Mouse (Mus musculus) liver, embryonic 11.5 days (tissue): ENCODE measurements around the gene Nmbr. TPM values are rescaled to one million over a fixed set of nuclear protein-coding genes. Genes with fewer than 3 reads are reported as not detected.

Experiments
- ATAC-seq: fragments of 200-750 bp; cut with Nextera tagmentation; replicated peaks from 2 replicates; pipeline ENCODE4 v1.8.0; 2017; ENCODE audit warnings: moderate number of reproducible peaks, mild to moderate bottlenecking, moderate TSS enrichment, moderate library complexity; ENCODE audit not compliant: low FRiP score
- DNase-seq: peaks from one replicate; pipeline ENCODE4 v3.0.0-alpha.2; 2017; ENCODE audit warnings: low spot score
- H3K27ac ChIP-seq: fragments of 300-500 bp; sonication (generic); 2 replicates; pipeline ENCODE4 v1.5.1; 2014; ENCODE audit warnings: mild to moderate bottlenecking, low read depth, low read length, control low read depth
- H3K27me3 ChIP-seq: fragments of 300-500 bp; sonication (generic); replicated peaks from 2 replicates; pipeline ENCODE4 v1.6.1; 2014; ENCODE audit warnings: low read length, mixed read lengths; ENCODE audit not compliant: control insufficient read depth, insufficient read depth
- H3K36me3 ChIP-seq: fragments of 300-500 bp; sonication (generic); 2 replicates; pipeline ENCODE4 v1.6.1; 2014; ENCODE audit warnings: mild to moderate bottlenecking, low read length, moderate library complexity, mixed read lengths; ENCODE audit not compliant: control insufficient read depth, insufficient read depth
- H3K4me1 ChIP-seq: fragments of 300-500 bp; sonication (generic); replicated peaks from 2 replicates; pipeline ENCODE4 v1.6.1; 2014; ENCODE audit warnings: low read length, mixed read lengths; ENCODE audit not compliant: control insufficient read depth, insufficient read depth
- H3K4me2 ChIP-seq: fragments of 300-500 bp; sonication (generic); 2 replicates; pipeline ENCODE4 v1.6.1; 2014; ENCODE audit warnings: mild to moderate bottlenecking, control low read depth, moderate library complexity
- H3K4me3 ChIP-seq: fragments of 300-500 bp; sonication (generic); 2 replicates; pipeline ENCODE4 v1.5.1; 2014; ENCODE audit warnings: low read depth, low read length, control low read depth
- H3K9ac ChIP-seq: fragments of 300-500 bp; sonication (generic); 2 replicates; pipeline ENCODE4 v1.6.1; 2014; ENCODE audit warnings: low read depth, low read length, control low read depth
- H3K9me3 ChIP-seq: fragments of 300-500 bp; sonication (generic); 2 replicates; pipeline ENCODE4 v1.6.1; 2016; ENCODE audit warnings: low read length, inconsistent platforms, mixed read lengths; ENCODE audit not compliant: control insufficient read depth
- WGBS: fragments of 180-500 bp; shearing (Covaris S2); extraction: QIAGEN DNeasy Blood & Tissue Kit; methylation state at CpG from one replicate; pipeline ENCODE4 v1.1.7; 2014; 5-methylcytosine and 5-hydroxymethylcytosine counted together
- polyA plus RNA-seq: library from polyadenylated mRNA; unstranded; fragments of >200 nt; fragmentation: Nextera tagmentation; extraction: Ambion mirVana; gene quantifications from 2 replicates; pipeline ENCODE4 v1.2.1, GENCODE M21; 2014

The Nmbr gene
- polyA plus RNA-seq, 1 experiment from 2014 or later: 0.26 TPM

DNA sequence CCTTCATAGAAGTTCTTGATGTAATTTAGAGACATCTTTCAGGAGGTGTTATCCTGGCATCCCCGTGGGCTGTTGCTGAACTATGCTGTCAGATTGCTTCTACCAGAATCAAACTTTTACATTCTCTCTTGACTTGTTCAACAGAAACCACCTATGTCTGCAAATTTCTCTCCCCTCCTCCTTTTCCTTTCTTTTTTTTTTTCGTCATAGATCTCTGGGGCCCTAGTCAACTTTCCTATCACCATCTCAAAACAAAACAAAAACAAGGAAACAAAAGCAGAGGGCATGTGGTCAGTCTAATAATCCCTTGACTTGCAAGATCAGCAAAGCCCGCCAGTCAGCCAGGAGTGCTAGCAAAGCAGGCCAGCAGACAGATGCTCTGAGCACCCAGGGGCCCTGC lies 12.7 kb downstream of the Nmbr start, which contains the start of gene Gje1:
Gene Gje1 (minus strand): TSS at position 101 of the 400 bp plus-strand sequence.
- ATAC-seq: no peak
- 68% methylated on average over 3 of the region's 3 CpGs for WGBS

DNA sequence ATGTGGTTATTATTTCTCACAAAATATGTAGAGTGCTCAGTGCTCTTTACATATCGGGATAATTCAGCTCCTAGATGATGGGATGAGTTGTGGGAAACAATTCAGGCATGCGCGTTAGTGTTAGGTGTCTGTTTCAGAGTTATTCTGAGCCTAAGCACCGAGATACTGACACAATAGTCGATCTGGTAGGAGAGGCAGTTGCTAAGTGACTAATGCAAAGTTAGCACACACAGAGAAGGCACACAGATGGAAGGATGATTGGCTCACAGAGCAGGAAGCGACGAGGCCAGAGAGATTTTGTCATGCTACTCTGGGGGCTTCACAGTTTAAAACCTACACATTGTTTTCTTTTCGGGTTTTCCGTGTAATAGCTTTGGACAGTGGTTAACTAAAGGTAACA lies 20.3 kb downstream of the Nmbr start:
- H3K4me2 ChIP-seq: no peak overlapping the region
- no peaks in the 10 kb centered on the region for H3K36me3 ChIP-seq
- H3K4me3 ChIP-seq: no peak overlapping the region
- no peaks in the 10 kb centered on the region for H3K9me3 ChIP-seq
- WGBS: 73% methylated on average over 9 of the region's 9 CpGs
- H3K27me3 ChIP-seq: no peaks in the 10 kb centered on the region
- H3K9ac ChIP-seq: no peak overlapping the region
- ATAC-seq (no peak), DNase-seq (no peak)
- no peak overlapping the region for H3K27ac ChIP-seq
- H3K4me1 ChIP-seq: no peaks in the 10 kb centered on the region

More for the DNA sequence above, 12.7 kb downstream of the Nmbr start, which contains the start of gene Gje1:
- no peak for DNase-seq
- no peak within 1 kb of the TSS for H3K27ac ChIP-seq
- no peaks in the 10 kb centered on the region for H3K9me3 ChIP-seq
- H3K27me3 ChIP-seq: no peaks in the 10 kb centered on the region
- no peaks in the 10 kb centered on the region for H3K36me3 ChIP-seq
- H3K4me1 ChIP-seq: no peaks in the 10 kb centered on the region
- no peak within 1 kb of the TSS for H3K4me3 ChIP-seq
- no peak within 1 kb of the TSS for H3K4me2 ChIP-seq
- no peak within 1 kb of the TSS for H3K9ac ChIP-seq

DNA sequence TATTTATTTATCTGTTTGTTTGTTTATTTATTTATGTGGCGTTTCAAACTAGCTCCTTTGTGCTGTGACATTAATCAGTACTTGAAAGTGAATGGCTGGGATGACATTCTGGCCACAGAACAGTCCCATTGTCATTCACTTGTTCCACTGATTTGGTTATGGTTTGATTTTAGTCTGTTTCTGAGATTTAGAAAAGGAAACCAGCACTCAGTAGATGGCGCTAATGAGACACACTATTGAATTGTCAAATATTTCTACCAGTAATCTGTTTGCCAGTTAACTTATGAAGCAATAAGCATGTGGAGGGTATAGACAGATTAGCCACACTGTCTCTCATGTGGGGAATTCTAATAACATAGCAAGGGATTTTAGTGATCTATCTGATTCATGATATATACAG lies 28.9 kb downstream of the Nmbr start:
- no peak overlapping the region for H3K9ac ChIP-seq
- DNase-seq: no peak
- no peak overlapping the region for H3K4me3 ChIP-seq
- no peak overlapping the region for H3K4me2 ChIP-seq
- no peak overlapping the region for H3K27ac ChIP-seq
- 12% methylated on average over 2 of the region's 2 CpGs for WGBS
- H3K9me3 ChIP-seq: no peaks in the 10 kb centered on the region
- ATAC-seq: no peak
- H3K27me3 ChIP-seq: no peaks in the 10 kb centered on the region
- no peaks in the 10 kb centered on the region for H3K36me3 ChIP-seq
- no peaks in the 10 kb centered on the region for H3K4me1 ChIP-seq

DNA sequence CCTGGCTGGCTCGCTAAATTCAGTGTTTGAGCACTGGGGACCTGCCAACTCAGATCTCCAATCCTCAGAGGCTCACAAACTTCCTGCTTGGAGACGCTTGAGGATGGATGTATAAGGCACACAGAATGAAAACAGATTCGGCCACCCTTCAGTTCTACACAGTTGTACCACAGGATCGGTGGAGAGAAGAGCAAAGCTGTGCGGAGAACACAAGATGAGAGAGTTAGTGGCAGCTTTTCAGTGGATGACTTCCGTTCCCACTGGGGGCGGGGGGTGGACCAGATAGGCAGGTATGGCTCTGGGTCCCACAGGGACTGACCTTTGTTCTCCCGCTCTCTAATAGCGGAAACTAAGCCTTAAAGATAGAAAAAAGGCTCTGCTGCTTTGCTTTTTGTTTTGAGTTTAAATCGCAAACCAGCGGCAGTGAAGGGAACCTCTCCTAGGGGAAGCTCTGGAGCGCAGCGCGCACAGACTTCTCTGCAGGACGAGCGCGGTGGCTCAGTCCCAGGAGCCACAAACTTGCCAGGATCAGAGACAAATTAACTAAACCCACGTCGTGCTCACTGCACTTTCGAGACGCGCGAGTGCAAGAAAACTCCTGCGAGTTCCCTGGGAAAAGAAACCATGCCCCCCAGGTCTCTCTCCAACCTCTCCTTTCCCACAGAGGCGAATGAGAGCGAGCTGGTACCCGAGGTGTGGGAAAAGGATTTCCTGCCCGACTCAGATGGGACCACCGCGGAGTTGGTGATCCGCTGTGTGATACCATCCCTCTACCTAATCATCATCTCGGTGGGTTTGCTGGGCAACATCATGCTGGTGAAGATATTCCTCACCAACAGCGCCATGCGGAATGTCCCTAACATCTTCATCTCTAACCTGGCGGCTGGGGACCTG lies 54.5 kb downstream of the Nmbr start:
- Histone ChIP-seq H3K4me2 (peak overlapping the region; percentile 59), H3K9ac (no peak overlapping the region), H3K36me3 (no peaks in the 10 kb centered on the region), H3K27me3 (peaks cover 6% of the 10 kb centered on the region), H3K4me3 (peak overlapping the region; percentile 23; the same call in 1 of the 2 replicates), H3K4me1 (no peaks in the 10 kb centered on the region), H3K9me3 (no peaks in the 10 kb centered on the region), H3K27ac (no peak overlapping the region)
- ATAC-seq (no peak), DNase-seq (peak; percentile 34)
- 6% methylated on average over 35 of the region's 35 CpGs for WGBS

DNA sequence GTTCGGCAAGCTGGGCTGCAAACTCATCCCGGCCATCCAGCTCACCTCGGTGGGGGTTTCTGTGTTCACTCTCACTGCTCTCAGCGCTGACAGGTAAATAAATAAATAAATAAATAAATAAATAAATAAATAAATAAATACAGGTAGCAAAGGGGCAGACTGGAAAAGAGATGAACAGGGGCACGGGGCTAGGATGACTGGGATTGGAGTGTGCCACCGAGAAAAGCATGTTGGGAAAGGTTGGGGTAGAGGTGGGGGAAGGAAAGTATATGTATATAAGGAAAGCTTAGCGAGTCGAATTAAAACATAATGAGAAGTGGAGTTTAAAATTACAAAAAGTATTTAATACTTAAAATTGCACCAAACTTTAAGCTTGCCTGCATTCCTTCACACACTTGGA lies 55.2 kb downstream of the Nmbr start:
- H3K4me1 ChIP-seq: no peaks in the 10 kb centered on the region
- no peak overlapping the region for H3K9ac ChIP-seq
- H3K9me3 ChIP-seq: no peaks in the 10 kb centered on the region
- WGBS: 25% methylated on average over 8 of the region's 8 CpGs
- no peak overlapping the region for H3K27ac ChIP-seq
- no peak for DNase-seq
- H3K36me3 ChIP-seq: no peaks in the 10 kb centered on the region
- no peak for ATAC-seq
- H3K4me3 ChIP-seq: no peak overlapping the region; the same call in 1 of the 2 replicates
- peak overlapping the region; percentile 59 for H3K4me2 ChIP-seq
- H3K27me3 ChIP-seq: peaks cover 6% of the 10 kb centered on the region

DNA sequence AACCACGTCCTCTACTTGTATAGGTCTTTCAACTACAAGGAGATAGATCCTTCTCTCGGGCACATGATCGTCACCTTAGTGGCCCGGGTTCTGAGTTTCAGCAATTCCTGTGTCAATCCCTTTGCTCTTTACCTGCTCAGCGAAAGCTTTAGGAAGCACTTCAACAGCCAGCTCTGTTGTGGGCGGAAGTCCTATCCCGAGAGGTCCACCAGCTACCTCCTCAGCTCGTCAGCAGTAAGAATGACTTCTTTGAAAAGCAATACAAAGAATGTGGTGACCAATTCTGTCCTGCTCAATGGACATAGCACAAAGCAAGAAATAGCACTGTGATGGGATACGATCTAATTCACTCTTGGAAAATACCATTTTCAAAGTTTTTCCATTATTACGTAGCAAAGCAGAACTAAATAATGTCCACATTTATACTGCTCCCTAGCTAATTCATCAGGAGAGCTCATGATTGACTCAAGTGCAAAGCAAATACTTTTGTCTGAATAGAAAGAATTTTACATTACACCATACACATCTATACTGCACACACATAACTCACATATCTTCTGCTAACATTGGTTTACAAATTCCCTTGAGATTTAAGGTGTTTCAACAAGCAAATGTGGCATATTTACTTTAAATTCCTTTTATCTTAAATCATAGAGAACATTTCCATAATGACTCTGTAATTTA lies 65.0 kb downstream of the Nmbr start:
- Histone ChIP-seq H3K9ac (no peak overlapping the region), H3K4me3 (no peak overlapping the region), H3K27ac (no peak overlapping the region), H3K9me3 (no peaks in the 10 kb centered on the region), H3K36me3 (no peaks in the 10 kb centered on the region), H3K27me3 (no peaks in the 10 kb centered on the region), H3K4me1 (no peaks in the 10 kb centered on the region), H3K4me2 (no peak overlapping the region)
- WGBS: 84% methylated on average over 10 of the region's 10 CpGs
- no peak for DNase-seq
- ATAC-seq: no peak

DNA sequence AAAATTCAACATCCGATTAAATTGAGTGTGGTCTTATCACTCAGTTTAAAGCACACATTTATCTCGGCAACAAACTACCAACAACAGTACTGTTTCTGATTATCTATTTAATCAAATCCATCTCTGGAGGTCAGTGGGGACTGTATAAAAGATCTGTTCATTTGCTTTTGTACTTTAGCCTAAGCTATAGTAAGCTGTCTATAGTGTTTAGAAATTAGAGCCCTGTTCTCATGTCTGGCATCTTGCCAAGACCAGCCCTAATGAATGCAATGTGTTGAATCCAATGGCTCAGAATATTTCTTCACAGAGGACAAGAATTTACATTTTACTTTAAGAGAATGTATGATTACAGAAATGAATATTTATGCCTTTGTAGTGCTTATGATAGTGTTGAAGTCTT lies 69.1 kb downstream of the Nmbr start:
- Histone ChIP-seq H3K36me3 (no peaks in the 10 kb centered on the region), H3K9me3 (no peaks in the 10 kb centered on the region), H3K27me3 (no peaks in the 10 kb centered on the region), H3K4me3 (no peak overlapping the region), H3K4me2 (no peak overlapping the region), H3K27ac (no peak overlapping the region), H3K4me1 (no peaks in the 10 kb centered on the region), H3K9ac (no peak overlapping the region)
- DNase-seq: no peak
- 89% methylated on average over 2 of the region's 2 CpGs for WGBS
- no peak for ATAC-seq

DNA sequence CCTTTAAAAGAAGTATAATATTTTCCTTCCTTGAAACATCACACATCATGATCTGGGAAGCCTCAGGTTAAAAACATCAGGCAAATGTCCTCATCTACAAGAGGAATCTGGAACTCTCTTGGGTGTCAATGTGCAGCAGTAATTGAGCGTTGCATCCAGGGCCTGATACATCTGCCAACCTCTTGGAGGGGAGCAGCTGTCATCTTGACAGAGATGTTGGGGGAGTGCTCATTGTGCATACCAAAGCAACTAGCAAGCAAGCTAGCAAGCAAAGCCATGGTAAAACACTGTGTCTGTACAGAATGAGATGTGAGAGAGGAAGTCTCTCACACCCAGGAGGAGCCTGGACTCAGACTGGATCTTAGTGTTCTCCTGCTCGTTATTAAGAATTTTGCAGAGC lies 84.6 kb downstream of the Nmbr start:
- H3K4me1 ChIP-seq: no peaks in the 10 kb centered on the region
- no peak for DNase-seq
- no peak for ATAC-seq
- H3K27ac ChIP-seq: no peak overlapping the region
- H3K36me3 ChIP-seq: no peaks in the 10 kb centered on the region
- no peaks in the 10 kb centered on the region for H3K27me3 ChIP-seq
- no peak overlapping the region for H3K4me2 ChIP-seq
- H3K9ac ChIP-seq: no peak overlapping the region
- H3K4me3 ChIP-seq: no peak overlapping the region
- no peaks in the 10 kb centered on the region for H3K9me3 ChIP-seq
- WGBS: 64% methylated on average over 2 of the region's 2 CpGs
